Mouse (Mus musculus) liver, postnatal 0 days (tissue): Measurements from ENCODE around the gene Mcu. TPM values are rescaled to one million over a fixed set of nuclear protein-coding genes. Genes with fewer than 3 reads are reported as not detected.

Source experiments
- ATAC-seq: fragments of 200-750 bp; cut with Nextera tagmentation; 2 replicates; pipeline ENCODE4 v1.8.0; 2017; ENCODE audit warnings: mild to moderate bottlenecking, moderate library complexity
- DNase-seq: peaks from one replicate; pipeline ENCODE4 v3.0.0-alpha.2; 2016
- H3K27ac ChIP-seq: fragments of 300-500 bp; sonication (generic); 2 replicates; pipeline ENCODE4 v1.5.1; 2014; ENCODE audit warnings: antibody characterized with exemption, moderate library complexity, mild to moderate bottlenecking, low read depth
- H3K27me3 ChIP-seq: fragments of 300-500 bp; sonication (generic); 2 replicates; pipeline ENCODE4 v1.6.1; 2014; ENCODE audit warnings: low read length, control low read depth, mixed read lengths; ENCODE audit not compliant: insufficient read depth
- H3K36me3 ChIP-seq: fragments of 300-500 bp; sonication (generic); replicated peaks from 2 replicates; pipeline ENCODE4 v1.6.1; 2014; ENCODE audit warnings: mild to moderate bottlenecking, control low read depth, low read length, moderate library complexity, mixed read lengths; ENCODE audit not compliant: insufficient read depth
- H3K4me1 ChIP-seq: fragments of 300-500 bp; sonication (generic); 2 replicates; pipeline ENCODE4 v1.6.1; 2014; ENCODE audit warnings: antibody characterized with exemption, mild to moderate bottlenecking, control low read depth; ENCODE audit not compliant: insufficient read depth
- H3K4me2 ChIP-seq: fragments of 300-500 bp; sonication (generic); 2 replicates; pipeline ENCODE4 v1.6.1; 2014; ENCODE audit warnings: low read depth, mild to moderate bottlenecking, low read length, moderate library complexity, mixed read lengths
- H3K4me3 ChIP-seq: fragments of 300-500 bp; sonication (generic); 2 replicates; pipeline ENCODE4 v1.5.1; 2014; ENCODE audit warnings: low read depth, low read length
- H3K9ac ChIP-seq: fragments of 300-500 bp; sonication (generic); replicated peaks from 2 replicates; pipeline ENCODE4 v1.6.1; 2014; ENCODE audit warnings: mild to moderate bottlenecking, moderate library complexity
- H3K9me3 ChIP-seq: fragments of 300-500 bp; sonication (generic); 2 replicates; pipeline ENCODE4 v1.6.1; 2016; ENCODE audit warnings: mild to moderate bottlenecking, control low read depth, low read length, mixed read lengths
- CTCF ChIP-seq: sonication (generic); IDR thresholded peaks from 2 replicates; pipeline ENCODE4 v1.5.1; 2016; ENCODE audit warnings: antibody characterized with exemption, low read depth
- EP300 ChIP-seq: IDR thresholded peaks from 2 replicates; pipeline ENCODE4 v1.6.1; 2016; ENCODE audit warnings: antibody characterized with exemption, low read depth, mild to moderate bottlenecking
- WGBS: fragments of 180-500 bp; shearing (Covaris S2); extraction: QIAGEN DNeasy Blood & Tissue Kit; methylation state at CpG from one replicate; pipeline ENCODE4 v1.1.7; 2014; ENCODE audit not compliant: insufficient replicate concordance; 5-methylcytosine and 5-hydroxymethylcytosine counted together
- polyA plus RNA-seq: library from polyadenylated mRNA; unstranded; fragments of >200 nt; fragmentation: Nextera tagmentation; extraction: Ambion mirVana; gene quantifications from 2 replicates; pipeline ENCODE4 v1.2.1, GENCODE M21; 2015

Mcu gene
- polyA plus RNA-seq, 1 experiment from 2014 or later: 13.5 TPM

GRCm38 (mm10) chr10:59509197-59509596 is 107.3 kb downstream of the Mcu start:
- Histone ChIP-seq H3K27me3 (no peaks in the 10 kb centered on the region), H3K36me3 (no peaks in the 10 kb centered on the region), H3K9me3 (no peaks in the 10 kb centered on the region), H3K4me2 (no peak overlapping the region), H3K27ac (no peak overlapping the region), H3K4me3 (no peak overlapping the region), H3K9ac (no peak overlapping the region), H3K4me1 (no peaks in the 10 kb centered on the region)
- TF ChIP-seq EP300: no peak
- no peak for TF ChIP-seq CTCF
- WGBS: 75% methylated on average over 4 of the region's 4 CpGs
- DNase-seq (no peak), ATAC-seq (no peak)

GRCm38 (mm10) chr10:59506711-59507110 is 109.8 kb downstream of the Mcu start:
- H3K27ac ChIP-seq: no peak overlapping the region
- no peak for DNase-seq
- no peak overlapping the region for H3K4me2 ChIP-seq
- WGBS: 79% methylated on average over 5 of the region's 5 CpGs
- no peak for ATAC-seq
- peaks cover 5% of the 10 kb centered on the region for H3K4me1 ChIP-seq
- no peaks in the 10 kb centered on the region for H3K36me3 ChIP-seq
- no peak overlapping the region for H3K4me3 ChIP-seq
- no peak overlapping the region for H3K9ac ChIP-seq
- no peaks in the 10 kb centered on the region for H3K27me3 ChIP-seq
- no peaks in the 10 kb centered on the region for H3K9me3 ChIP-seq
- no peak for TF ChIP-seq EP300

GRCm38 (mm10) chr10:59504291-59504690 is 112.2 kb downstream of the Mcu start:
- H3K4me1 ChIP-seq: peaks cover 5% of the 10 kb centered on the region
- H3K9ac ChIP-seq: no peak overlapping the region
- no peaks in the 10 kb centered on the region for H3K9me3 ChIP-seq
- H3K27me3 ChIP-seq: no peaks in the 10 kb centered on the region
- WGBS: 74% methylated on average over 3 of the region's 3 CpGs
- no peak overlapping the region for H3K4me2 ChIP-seq
- TF ChIP-seq CTCF (no peak), EP300 (no peak)
- H3K4me3 ChIP-seq: no peak overlapping the region
- ATAC-seq: no peak
- no peak for DNase-seq
- no peaks in the 10 kb centered on the region for H3K36me3 ChIP-seq
- no peak overlapping the region for H3K27ac ChIP-seq

DNA sequence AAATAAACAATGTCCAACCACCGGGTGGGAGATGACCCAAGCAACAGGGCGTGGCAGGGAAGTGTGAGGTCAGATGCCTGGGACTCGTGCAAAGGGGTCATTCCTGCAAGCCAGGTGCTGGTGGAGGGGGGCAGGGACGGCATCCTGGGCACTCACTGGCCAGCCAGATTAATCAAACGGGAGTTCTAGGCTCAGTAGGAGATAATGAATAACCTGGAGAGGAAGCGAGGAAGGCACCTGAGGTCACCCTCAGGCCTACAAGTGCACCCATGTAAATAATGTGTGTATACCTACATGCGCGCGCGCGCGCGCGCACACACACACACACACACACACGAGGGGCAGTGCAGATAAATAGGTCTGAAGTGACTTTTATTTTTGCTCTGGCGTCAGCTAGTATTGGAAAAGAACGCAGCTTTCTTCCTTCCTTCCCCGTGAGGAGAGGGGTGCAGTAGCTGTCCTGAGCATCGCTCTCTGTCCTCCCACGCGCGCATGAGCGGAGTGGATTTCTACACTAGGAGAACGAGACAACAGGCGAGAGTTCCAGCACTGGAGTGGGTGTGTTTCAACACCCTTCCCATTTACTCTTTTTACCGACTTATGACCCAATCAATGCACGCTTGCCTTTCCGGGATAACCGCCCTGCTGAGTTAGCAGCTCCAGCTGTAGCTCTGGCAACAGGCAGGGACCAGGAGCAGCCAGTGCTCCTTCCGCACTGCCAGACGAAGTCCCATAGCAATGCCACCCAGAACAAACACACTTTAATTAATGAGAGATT is 112.9 kb downstream of the Mcu start:
- TF ChIP-seq EP300 (no peak), CTCF (no peak)
- H3K4me2 ChIP-seq: peak overlapping the region; percentile 61
- H3K27ac ChIP-seq: no peak overlapping the region
- no peak overlapping the region for H3K9ac ChIP-seq
- peaks cover 5% of the 10 kb centered on the region for H3K4me1 ChIP-seq
- H3K27me3 ChIP-seq: no peaks in the 10 kb centered on the region
- no peaks in the 10 kb centered on the region for H3K36me3 ChIP-seq
- DNase-seq (peak; percentile 43), ATAC-seq (peak; percentile 91)
- no peaks in the 10 kb centered on the region for H3K9me3 ChIP-seq
- 52% methylated on average over 31 of the region's 31 CpGs for WGBS
- peak overlapping the region; percentile 19; the same call in 1 of the 2 replicates for H3K4me3 ChIP-seq

- no peak overlapping the region for H3K27ac ChIP-seq
- H3K9me3 ChIP-seq: no peaks in the 10 kb centered on the region
- DNase-seq (no peak), ATAC-seq (no peak)
- TF ChIP-seq EP300 (no peak), CTCF (no peak)
- H3K9ac ChIP-seq: no peak overlapping the region
- H3K4me1 ChIP-seq: peaks cover 5% of the 10 kb centered on the region
- no peak overlapping the region for H3K4me2 ChIP-seq
- WGBS: 79% methylated on average over 12 of the region's 12 CpGs
- no peak overlapping the region for H3K4me3 ChIP-seq
- no peaks in the 10 kb centered on the region for H3K36me3 ChIP-seq
- no peaks in the 10 kb centered on the region for H3K27me3 ChIP-seq
Measured at GRCm38 (mm10) chr10:59502381-59502780, 114.1 kb downstream of the Mcu start.

DNA sequence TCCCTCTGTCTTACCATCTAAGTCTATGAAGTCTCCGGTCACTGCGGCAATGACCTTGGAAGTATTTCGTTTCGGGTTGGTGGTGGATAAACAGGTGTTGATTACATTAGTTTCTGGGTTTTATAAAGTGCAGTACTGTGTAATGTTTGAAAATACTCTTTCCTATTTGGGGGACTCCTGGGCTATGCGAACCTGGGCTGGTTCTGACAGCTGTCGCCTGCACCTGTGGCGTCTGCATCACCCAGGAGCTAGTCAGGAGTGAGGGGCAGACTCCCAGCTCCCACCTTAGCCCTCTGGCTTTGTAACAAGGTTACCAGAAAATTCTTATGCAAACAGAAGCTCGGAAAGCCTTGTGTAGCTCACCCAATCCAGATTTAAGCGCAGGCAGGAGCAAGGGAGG is 114.7 kb downstream of the Mcu start:
- Histone ChIP-seq H3K9ac (no peak overlapping the region), H3K4me2 (no peak overlapping the region), H3K27ac (no peak overlapping the region), H3K4me3 (no peak overlapping the region), H3K27me3 (no peaks in the 10 kb centered on the region), H3K36me3 (no peaks in the 10 kb centered on the region), H3K9me3 (no peaks in the 10 kb centered on the region), H3K4me1 (peaks cover 5% of the 10 kb centered on the region)
- ATAC-seq (no peak), DNase-seq (no peak)
- TF ChIP-seq CTCF (no peak), EP300 (no peak)
- WGBS: 86% methylated on average over 9 of the region's 9 CpGs
